Mouse (Mus musculus) ES-E14 (cell line): ENCODE data around the gene Cnksr3. TPM values are rescaled to one million over a fixed set of nuclear protein-coding genes. Genes with fewer than 3 reads are reported as not detected.

ENCODE experiments used
- DNase-seq: peaks from one replicate; pipeline ENCODE4 v3.0.0-alpha.2; 2013; ENCODE audit warnings: low read depth, low spot score
- H3K27ac ChIP-seq: 2 replicates; pipeline ENCODE4 v1.5.1; 2012; ENCODE audit warnings: low read depth, mild to moderate bottlenecking, low read length, moderate library complexity, mixed read lengths; ENCODE audit not compliant: poor library complexity, insufficient read depth, severe bottlenecking
- H3K36me3 ChIP-seq: 2 replicates; pipeline ENCODE4 v1.6.1; 2012; ENCODE audit warnings: mild to moderate bottlenecking, low read length, moderate library complexity, mixed read lengths; ENCODE audit not compliant: control insufficient read depth, poor library complexity, insufficient read depth, severe bottlenecking
- H3K4me1 ChIP-seq, 2 experiments: fragments of 150-350 bp in 1 of 2; sonication (generic) in 1 of 2; 2 replicates each; pipeline ENCODE4 v1.6.1; 2012; ENCODE audit warnings: low read length in 2 of 2, mild to moderate bottlenecking in 1 of 2, mixed read lengths in 1 of 2; ENCODE audit not compliant: control insufficient read depth in 2 of 2, insufficient read depth in 2 of 2, poor library complexity in 1 of 2
- H3K4me3 ChIP-seq, 2 experiments: fragments of 150-350 bp in 1 of 2; sonication (generic) in 1 of 2; 2 replicates each; pipeline ENCODE4 v1.5.1; 2012; ENCODE audit warnings: low read length in 2 of 2, low read depth in 1 of 2, mild to moderate bottlenecking in 1 of 2, mixed read lengths in 1 of 2; ENCODE audit not compliant: insufficient read depth in 1 of 2, poor library complexity in 1 of 2, severe bottlenecking in 1 of 2
- H3K9ac ChIP-seq: 2 replicates; pipeline ENCODE4 v1.6.1; 2012; ENCODE audit warnings: low read depth, mild to moderate bottlenecking, low read length, mixed read lengths; ENCODE audit not compliant: poor library complexity, insufficient read depth, severe bottlenecking
- H3K9me3 ChIP-seq: fragments of 150-350 bp; sonication (generic); 2 replicates; pipeline ENCODE4 v1.6.1; 2012; ENCODE audit warnings: low read depth, mild to moderate bottlenecking, low read length; ENCODE audit not compliant: control insufficient read depth, insufficient read depth
- CHD2 ChIP-seq: IDR thresholded peaks from 2 replicates; pipeline ENCODE4 v1.6.1; 2014; ENCODE audit warnings: mild to moderate bottlenecking, low read depth, low read length, inconsistent platforms
- HCFC1 ChIP-seq: IDR thresholded peaks from 2 replicates; pipeline ENCODE4 v1.6.1; 2012; ENCODE audit warnings: low read length, inconsistent platforms, borderline replicate concordance; ENCODE audit not compliant: insufficient read depth
- MAFK ChIP-seq: IDR thresholded peaks from 2 replicates; pipeline ENCODE4 v1.6.1; 2014; ENCODE audit warnings: mild to moderate bottlenecking, low read depth, low read length, inconsistent platforms; ENCODE audit not compliant: insufficient read depth
- ZC3H11A ChIP-seq: IDR thresholded peaks from 2 replicates; pipeline ENCODE4 v1.6.1; 2012; ENCODE audit warnings: low read depth, mild to moderate bottlenecking, inconsistent platforms, low read length, borderline replicate concordance
- ZNF384 ChIP-seq: IDR thresholded peaks from 2 replicates; pipeline ENCODE4 v1.6.1; 2012; ENCODE audit warnings: low read depth, low read length, inconsistent platforms
- in situ Hi-C, 2 experiments: fragments of 600-800 bp; cut with MboI; formaldehyde crosslinking; loops; one replicate each; pipeline ENCODE4 v1.15.1; 2025; ENCODE audit warnings: low sequenced_read_pairs in 2 of 2, inconsistent platforms in 1 of 2; ENCODE audit not compliant: unreplicated experiment in 2 of 2
- total RNA-seq: library from RNA; depleted of rRNA; stranded (reverse); fragments of 300-350 nt; gene quantifications from 2 replicates; pipeline ENCODE4 v1.2.3, GENCODE M21; 2012

Gene Cnksr3
- total RNA-seq, 1 experiment = 5.4 TPM

GRCm38 (mm10) chr10:7120206-7120605 lies 91.8 kb downstream of the Cnksr3 start:
- TF ChIP-seq ZC3H11A = no peak
- no peak for TF ChIP-seq MAFK
- no peak for TF ChIP-seq CHD2
- no peak for TF ChIP-seq HCFC1
- no peak for TF ChIP-seq ZNF384
- H3K9me3 ChIP-seq = no peaks in the 10 kb centered on the region
- no peak overlapping the region for H3K4me3 ChIP-seq
- in situ Hi-C loops = no loop called here
- H3K36me3 ChIP-seq = peaks cover 7% of the 10 kb centered on the region; the same call in 1 of the 2 replicates
- peaks cover 0 to 2% of the 10 kb centered on the region in 2 experiments; a peak in 2 of 4 replicates for H3K4me1 ChIP-seq
- no peak overlapping the region for H3K27ac ChIP-seq
- DNase-seq = no peak
- no peak overlapping the region for H3K9ac ChIP-seq

DNA sequence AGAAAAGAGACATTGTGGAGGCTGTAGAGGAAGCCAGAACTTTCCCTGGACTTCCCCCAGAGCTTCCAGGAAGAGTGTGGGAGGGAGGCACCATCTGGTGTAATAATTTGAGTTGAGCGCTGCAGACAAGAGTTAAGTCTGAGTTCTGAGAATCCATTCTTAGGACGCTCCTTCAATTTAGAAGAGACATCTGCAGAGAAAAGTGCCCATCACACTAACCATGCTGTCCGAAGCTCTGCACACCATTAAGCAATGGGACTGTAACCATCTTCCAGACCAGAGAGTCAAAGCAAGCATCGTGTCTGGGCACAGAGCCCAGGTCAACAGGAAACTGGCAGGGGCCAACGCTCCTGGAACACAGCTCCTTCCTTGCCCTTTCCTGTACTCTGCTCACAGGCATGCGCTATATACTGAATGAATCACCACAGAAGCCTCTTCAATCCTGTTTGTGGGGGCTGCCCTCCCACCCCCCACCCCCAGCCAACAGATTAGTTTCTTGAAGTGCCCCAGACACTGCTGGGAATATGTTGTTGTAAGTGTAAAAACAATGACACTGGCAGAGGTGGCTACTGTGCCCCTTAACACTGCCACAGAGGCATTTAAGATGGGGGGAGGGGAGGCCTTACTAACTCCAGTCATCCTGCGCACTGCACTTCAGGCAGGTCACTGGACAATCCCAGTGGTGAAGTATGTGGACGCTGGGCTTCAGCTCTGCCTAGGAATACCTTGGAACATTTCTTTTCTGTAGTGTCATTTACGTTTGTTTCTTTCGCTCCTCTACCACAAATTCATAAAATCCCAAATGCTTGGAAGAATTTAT lies 93.6 kb downstream of the Cnksr3 start:
- in situ Hi-C loops = no loop called here
- H3K9ac ChIP-seq = no peak overlapping the region
- peaks cover 7% of the 10 kb centered on the region; the same call in 1 of the 2 replicates for H3K36me3 ChIP-seq
- no peak for DNase-seq
- H3K4me1 ChIP-seq = peaks cover 0 to 1% of the 10 kb centered on the region in 2 experiments; a peak in 1 of 4 replicates
- H3K9me3 ChIP-seq = no peaks in the 10 kb centered on the region
- H3K27ac ChIP-seq = no peak overlapping the region
- no peak for TF ChIP-seq ZNF384
- TF ChIP-seq CHD2 = no peak
- no peak for TF ChIP-seq ZC3H11A
- TF ChIP-seq MAFK = no peak
- no peak for TF ChIP-seq HCFC1
- no peak overlapping the region for H3K4me3 ChIP-seq

GRCm38 (mm10) chr10:7117785-7118184 lies 94.3 kb downstream of the Cnksr3 start:
- no peaks in the 10 kb centered on the region for H3K9me3 ChIP-seq
- no peak for DNase-seq
- H3K9ac ChIP-seq = no peak overlapping the region
- in situ Hi-C loops = no loop called here
- peaks cover 0 to 1% of the 10 kb centered on the region in 2 experiments; a peak in 1 of 4 replicates for H3K4me1 ChIP-seq
- H3K36me3 ChIP-seq = peaks cover 7% of the 10 kb centered on the region; the same call in 1 of the 2 replicates
- no peak overlapping the region for H3K27ac ChIP-seq
- TF ChIP-seq MAFK = no peak
- TF ChIP-seq ZC3H11A = no peak
- TF ChIP-seq ZNF384 = no peak
- no peak for TF ChIP-seq CHD2
- TF ChIP-seq HCFC1 = no peak
- H3K4me3 ChIP-seq = no peak overlapping the region

DNA sequence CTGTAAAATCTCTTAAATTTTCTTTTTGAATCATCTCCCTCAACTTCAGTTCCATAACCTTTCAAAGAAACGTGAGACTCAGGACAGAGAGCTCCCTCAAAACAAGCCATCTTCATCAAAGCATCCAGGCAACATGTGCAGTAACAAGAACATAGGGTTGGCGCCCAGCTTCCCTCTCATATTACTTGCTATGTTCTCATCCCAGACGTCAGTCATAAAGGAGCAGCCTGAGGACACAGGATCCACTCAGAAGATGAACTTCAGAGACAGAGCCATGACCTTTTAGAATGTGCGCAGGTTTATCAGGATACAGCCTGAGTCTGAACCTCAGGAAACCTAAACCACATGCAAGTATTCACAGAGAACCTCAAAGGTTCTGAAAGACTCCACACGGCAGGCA lies 97.2 kb downstream of the Cnksr3 start:
- H3K27ac ChIP-seq = no peak overlapping the region
- no peak overlapping the region for H3K9ac ChIP-seq
- no peaks in the 10 kb centered on the region for H3K9me3 ChIP-seq
- peaks cover 0 to 1% of the 10 kb centered on the region in 2 experiments; a peak in 1 of 4 replicates for H3K4me1 ChIP-seq
- in situ Hi-C loops = no loop called here
- no peak overlapping the region for H3K4me3 ChIP-seq
- no peak for TF ChIP-seq ZC3H11A
- TF ChIP-seq MAFK = no peak
- TF ChIP-seq HCFC1 = no peak
- TF ChIP-seq CHD2 = no peak
- TF ChIP-seq ZNF384 = no peak
- peaks cover 2% of the 10 kb centered on the region; the same call in 1 of the 2 replicates for H3K36me3 ChIP-seq
- no peak for DNase-seq
